In the genomic region with DNA sequence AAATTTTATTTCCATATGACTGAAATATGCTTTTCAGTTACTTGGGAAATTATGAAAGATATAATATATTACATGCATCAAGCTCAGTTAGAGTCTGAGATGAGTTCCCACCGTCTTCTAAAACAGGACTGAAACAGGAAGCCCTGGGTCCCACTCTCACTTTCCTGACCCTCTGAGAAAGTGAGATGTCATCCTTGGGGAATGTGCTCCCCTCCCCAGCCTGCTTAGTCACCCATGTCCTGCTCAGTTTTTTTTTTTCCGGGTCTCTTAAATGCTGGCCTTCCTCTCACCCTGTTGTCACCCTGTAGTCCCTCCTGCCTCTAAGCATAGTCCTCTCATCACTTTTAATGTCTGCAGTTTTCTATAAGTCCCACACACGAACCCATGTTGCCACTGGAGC, we compare ENCODE assay signal across 16 mouse cellular contexts.
"Had no signal": no experiment of that assay in that cellular context is flagged by ENCODE, and none has a peak within 500 bp of the region (broad histone marks: within the 10 kb centered on the region; RNA-seq: fewer than 3 reads in every experiment).

No protein-coding gene starts in this region.

- H3K9ac ChIP-seq: kidney, embryonic 15.5 days; limb, embryonic 12.5 days; limb, embryonic 15.5 days; liver, embryonic 14.5 days; liver, postnatal 0 days; lung, embryonic 14.5 days; midbrain, embryonic 12.5 days; midbrain, embryonic 15.5 days; neural tube, embryonic 13.5 days had no signal

- ATAC-seq: liver, postnatal 0 days; lung, postnatal 0 days; midbrain, embryonic 15.5 days had no signal

- H3K27ac ChIP-seq: kidney, embryonic 15.5 days; limb, embryonic 12.5 days; limb, embryonic 15.5 days; liver, embryonic 14.5 days; macrophage; midbrain, embryonic 12.5 days; midbrain, embryonic 15.5 days; neural tube, embryonic 13.5 days had no signal

- H3K27me3 ChIP-seq: kidney, embryonic 15.5 days; limb, embryonic 12.5 days; limb, embryonic 15.5 days; midbrain, embryonic 12.5 days; midbrain, embryonic 15.5 days; neural tube, embryonic 13.5 days had no signal

- H3K4me2 ChIP-seq: kidney, embryonic 15.5 days; limb, embryonic 12.5 days; limb, embryonic 15.5 days; liver, embryonic 11.5 days; lung, embryonic 14.5 days; midbrain, embryonic 12.5 days; midbrain, embryonic 15.5 days; neural tube, embryonic 13.5 days had no signal

- H3K4me1 ChIP-seq: limb, embryonic 12.5 days; limb, embryonic 15.5 days; neural tube, embryonic 13.5 days had no signal

- DNase-seq: kidney, postnatal 36 days; left cerebral cortex, postnatal 4 days; liver, postnatal 0 days; lung, embryonic 14.5 days; thymus, adult 18-20 months; thymus, postnatal 36 days had no signal

- H3K36me3 ChIP-seq: kidney, embryonic 15.5 days; limb, embryonic 12.5 days; limb, embryonic 15.5 days; midbrain, embryonic 12.5 days; midbrain, embryonic 15.5 days; neural tube, embryonic 13.5 days had no signal

- H3K9me3 ChIP-seq: kidney, embryonic 15.5 days; limb, embryonic 12.5 days; limb, embryonic 15.5 days; midbrain, embryonic 12.5 days; midbrain, embryonic 15.5 days; neural tube, embryonic 13.5 days had no signal

- H3K4me3 ChIP-seq: kidney, embryonic 15.5 days; limb, embryonic 12.5 days; limb, embryonic 15.5 days; midbrain, embryonic 12.5 days; midbrain, embryonic 15.5 days; neural tube, embryonic 13.5 days had no signal
